Mouse (Mus musculus): ENCODE measurements around the gene H2afz.

DNA sequence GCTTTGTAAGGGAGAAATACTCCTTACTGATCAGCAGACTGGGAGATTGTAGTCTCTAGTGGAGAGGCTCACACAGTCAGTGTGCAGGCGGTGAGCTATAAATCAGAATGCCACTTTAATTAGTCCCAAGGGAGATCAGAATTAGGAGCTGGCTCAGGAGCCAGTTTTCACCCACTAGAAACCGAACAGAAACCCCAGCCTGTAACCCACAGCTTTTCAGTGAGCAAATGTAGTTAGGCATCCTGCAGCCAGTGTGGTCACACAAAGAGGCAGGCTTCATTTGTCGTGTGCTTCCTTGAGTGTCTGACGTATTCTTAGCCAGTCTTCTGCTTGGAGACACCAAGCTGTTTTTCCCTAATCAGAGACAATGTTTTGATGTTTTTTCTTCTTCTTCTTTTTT, 32.1 kb downstream of the H2afz start:
- no peak for TF ChIP-seq CTCF (IDR thresholded peaks at IDR 0.05; ENCODE audit: insufficient read depth, low read depth, low read length)
- TF ChIP-seq POLR2A (IDR thresholded peaks at IDR 0.05; ENCODE audit: insufficient read depth, low read depth, low read length), result no peak
